Mouse (Mus musculus): Measurements from ENCODE around the gene Kif3a. TPM values are rescaled to one million over a fixed set of nuclear protein-coding genes. Genes with fewer than 3 reads are reported as not detected.

Kif3a gene
- polyA plus RNA-seq (2012; rRNA removed) = 3.8 and 4.2 TPM in 2 replicates

GRCm38 (mm10) chr11:53567224-53568014 is at the start of gene Kif3a:
Kif3a (plus strand) TSS chr11:53567379.
- Histone ChIP-seq H3K27ac (ENCODE audit: control insufficient read depth, insufficient read depth, low read length) (no peak within 1 kb of the TSS), H3K27me3 (ENCODE audit: control insufficient read depth, insufficient read depth, low read length) (no peaks in the 10 kb centered on the region), H3K4me3 (ENCODE audit: control insufficient read depth, insufficient read depth, low read length) (peak within 1 kb of the TSS; percentile 82), H3K4me1 (replicated peaks; ENCODE audit: control insufficient read depth, insufficient read depth, low read length) (0 out of 2 replicates have a peak, but pooled peaks cover 2% of the 10 kb centered on the region), H3K36me3 (ENCODE audit: control insufficient read depth, insufficient read depth, low read length) (no peaks in the 10 kb centered on the region)
- TF ChIP-seq POLR2A (IDR thresholded peaks at IDR 0.05; ENCODE audit: control insufficient read depth, extremely low read depth, insufficient read depth, low read length, poor library complexity) = 0 out of 2 replicates have a peak, but pooled peaks have one; percentile 21
- 0 out of 2 replicates have a peak, but pooled peaks have one; percentile 47 for TF ChIP-seq CTCF (IDR thresholded peaks at IDR 0.05; ENCODE audit: borderline replicate concordance, control insufficient read depth, extremely low read depth, insufficient read depth, low read length, poor library complexity)
- WGBS = 2% methylated on average over 69 of the region's 69 CpGs
- peak; percentile 91 for DNase-seq

- no peak overlapping the region for H3K4me3 ChIP-seq (ENCODE audit: control insufficient read depth, insufficient read depth, low read length)
- H3K27ac ChIP-seq (ENCODE audit: control insufficient read depth, insufficient read depth, low read length) = no peak overlapping the region
- no peak for DNase-seq
- TF ChIP-seq CTCF (IDR thresholded peaks at IDR 0.05; ENCODE audit: borderline replicate concordance, control insufficient read depth, extremely low read depth, insufficient read depth, low read length, poor library complexity) = no peak
- TF ChIP-seq POLR2A (IDR thresholded peaks at IDR 0.05; ENCODE audit: control insufficient read depth, extremely low read depth, insufficient read depth, low read length, poor library complexity) = no peak
- peaks cover 26% of the 10 kb centered on the region for H3K4me1 ChIP-seq (replicated peaks; ENCODE audit: control insufficient read depth, insufficient read depth, low read length)
- no peaks in the 10 kb centered on the region for H3K36me3 ChIP-seq (ENCODE audit: control insufficient read depth, insufficient read depth, low read length)
- WGBS = 37% methylated on average over 5 of the region's 5 CpGs
- no peaks in the 10 kb centered on the region for H3K27me3 ChIP-seq (ENCODE audit: control insufficient read depth, insufficient read depth, low read length)
Measured at GRCm38 (mm10) chr11:53518759-53519158, 48.4 kb upstream of the Kif3a start.

GRCm38 (mm10) chr11:53519207-53520121 is 47.7 kb upstream of the Kif3a start, which contains the start of gene Sept8:
Sept8 (plus strand) TSS chr11:53519257.
- Histone ChIP-seq H3K4me3 (ENCODE audit: control insufficient read depth, insufficient read depth, low read length) (peak within 1 kb of the TSS; percentile 41), H3K36me3 (ENCODE audit: control insufficient read depth, insufficient read depth, low read length) (no peaks in the 10 kb centered on the region), H3K27ac (ENCODE audit: control insufficient read depth, insufficient read depth, low read length) (no peak within 1 kb of the TSS), H3K4me1 (replicated peaks; ENCODE audit: control insufficient read depth, insufficient read depth, low read length) (peaks cover 26% of the 10 kb centered on the region), H3K27me3 (ENCODE audit: control insufficient read depth, insufficient read depth, low read length) (no peaks in the 10 kb centered on the region)
- DNase-seq = peak; percentile 26
- 13% methylated on average over 77 of the region's 79 CpGs for WGBS
- TF ChIP-seq CTCF (IDR thresholded peaks at IDR 0.05; ENCODE audit: borderline replicate concordance, control insufficient read depth, extremely low read depth, insufficient read depth, low read length, poor library complexity) (no peak), POLR2A (IDR thresholded peaks at IDR 0.05; ENCODE audit: control insufficient read depth, extremely low read depth, insufficient read depth, low read length, poor library complexity) (no peak)

DNA sequence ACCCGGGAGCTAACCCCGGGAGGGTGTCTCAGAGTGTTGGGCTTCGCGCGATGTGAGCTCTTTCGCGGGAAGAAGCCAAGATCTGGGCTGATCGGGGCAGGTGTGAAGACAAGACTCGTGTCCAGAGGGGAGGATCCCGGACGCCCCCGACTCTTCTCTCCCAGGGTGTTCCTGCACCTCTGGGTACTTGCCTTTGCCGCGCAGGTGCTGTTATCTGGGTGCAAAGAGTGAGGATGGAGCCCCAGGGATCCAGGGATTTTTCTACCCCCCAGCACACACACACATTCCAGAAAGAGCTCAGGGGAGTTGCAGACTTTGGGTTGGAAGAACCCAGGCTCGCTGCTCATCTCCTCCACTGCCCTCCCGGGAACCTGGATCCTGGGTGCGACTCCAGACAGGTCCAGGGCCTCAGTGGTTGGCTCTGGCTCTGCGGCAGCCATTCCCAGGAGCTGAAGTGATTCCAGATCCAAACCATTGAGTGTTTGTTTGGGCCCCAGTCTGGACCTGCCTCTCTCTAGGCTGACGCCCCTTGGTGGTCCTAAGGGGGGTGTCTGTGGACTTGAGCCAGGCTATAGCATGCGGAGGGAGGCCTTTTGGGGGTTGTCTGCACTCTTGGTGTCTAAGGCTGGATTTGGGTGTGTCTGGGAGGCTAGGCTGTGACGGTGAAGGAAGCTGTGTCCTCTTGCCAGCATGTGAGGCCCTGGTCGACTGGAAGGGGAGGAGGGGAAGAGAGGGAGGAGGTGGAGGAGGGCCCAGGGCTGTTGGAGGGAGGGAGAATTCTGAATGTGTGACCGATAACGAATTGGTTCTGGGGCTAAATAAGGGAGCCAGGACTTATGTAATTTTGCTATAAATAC is 46.8 kb upstream of the Kif3a start:
- TF ChIP-seq POLR2A (IDR thresholded peaks at IDR 0.05; ENCODE audit: control insufficient read depth, extremely low read depth, insufficient read depth, low read length, poor library complexity) (no peak), CTCF (IDR thresholded peaks at IDR 0.05; ENCODE audit: borderline replicate concordance, control insufficient read depth, extremely low read depth, insufficient read depth, low read length, poor library complexity) (no peak)
- 26% methylated on average over 24 of the region's 24 CpGs for WGBS
- DNase-seq = no peak
- Histone ChIP-seq H3K27ac (ENCODE audit: control insufficient read depth, insufficient read depth, low read length) (no peak overlapping the region), H3K27me3 (ENCODE audit: control insufficient read depth, insufficient read depth, low read length) (no peaks in the 10 kb centered on the region), H3K4me3 (ENCODE audit: control insufficient read depth, insufficient read depth, low read length) (peak overlapping the region; percentile 41), H3K4me1 (replicated peaks; ENCODE audit: control insufficient read depth, insufficient read depth, low read length) (peaks cover 26% of the 10 kb centered on the region), H3K36me3 (ENCODE audit: control insufficient read depth, insufficient read depth, low read length) (no peaks in the 10 kb centered on the region)

GRCm38 (mm10) chr11:53521120-53521820 is 45.9 kb upstream of the Kif3a start:
- TF ChIP-seq CTCF (IDR thresholded peaks at IDR 0.05; ENCODE audit: borderline replicate concordance, control insufficient read depth, extremely low read depth, insufficient read depth, low read length, poor library complexity) = no peak
- no peak for TF ChIP-seq POLR2A (IDR thresholded peaks at IDR 0.05; ENCODE audit: control insufficient read depth, extremely low read depth, insufficient read depth, low read length, poor library complexity)
- H3K36me3 ChIP-seq (ENCODE audit: control insufficient read depth, insufficient read depth, low read length) = no peaks in the 10 kb centered on the region
- no peak overlapping the region for H3K4me3 ChIP-seq (ENCODE audit: control insufficient read depth, insufficient read depth, low read length)
- DNase-seq = no peak
- no peak overlapping the region for H3K27ac ChIP-seq (ENCODE audit: control insufficient read depth, insufficient read depth, low read length)
- WGBS = 83% methylated on average over 16 of the region's 16 CpGs
- H3K27me3 ChIP-seq (ENCODE audit: control insufficient read depth, insufficient read depth, low read length) = no peaks in the 10 kb centered on the region
- peaks cover 24% of the 10 kb centered on the region for H3K4me1 ChIP-seq (replicated peaks; ENCODE audit: control insufficient read depth, insufficient read depth, low read length)
